Mouse (Mus musculus): ENCODE results near the gene Carmil2. TPM values are rescaled to one million over a fixed set of nuclear protein-coding genes. Genes with fewer than 3 reads are reported as not detected.

Gene Carmil2
- polyA plus RNA-seq, 1 experiment: 408 TPM

DNA sequence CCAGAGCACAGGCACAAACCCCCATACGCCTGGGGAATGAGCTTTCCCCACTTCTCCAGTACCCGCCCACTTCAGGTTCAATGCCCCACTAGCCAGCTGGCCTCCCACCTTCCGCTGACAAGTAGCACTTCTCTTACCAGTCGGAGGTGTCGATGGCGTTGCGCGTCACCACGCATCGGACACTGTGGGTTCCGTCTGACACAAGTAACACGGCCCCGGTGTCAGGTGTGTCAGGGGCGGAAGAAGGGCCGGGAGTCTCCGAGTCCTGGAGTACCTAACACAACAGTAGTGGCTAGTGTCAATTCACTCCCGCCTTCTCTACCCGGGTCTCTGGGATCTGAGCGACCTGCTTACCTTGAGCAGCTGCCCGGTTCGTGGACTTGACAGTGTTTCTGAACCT lies 14.5 kb downstream of the Carmil2 start:
- H3K4me3 ChIP-seq (ENCODE audit: control insufficient read depth, insufficient read depth, low read length): peak overlapping the region; percentile 88
- H3K4me1 ChIP-seq (replicated peaks; ENCODE audit: control insufficient read depth, insufficient read depth, low read length): peaks cover 20% of the 10 kb centered on the region
- TF ChIP-seq CTCF (IDR thresholded peaks at IDR 0.05; ENCODE audit: borderline replicate concordance, control insufficient read depth, extremely low read depth, insufficient read depth, low read length, poor library complexity): no peak; the same call in 1 of the 2 replicates
- TF ChIP-seq POLR2A (IDR thresholded peaks at IDR 0.05; ENCODE audit: control insufficient read depth, extremely low read depth, insufficient read depth, low read length, poor library complexity): no peak
- whole genome bisulfite sequencing: under 1% methylated on average over 21 of the region's 21 CpGs
- no peak for DNase-seq
- H3K27me3 ChIP-seq (ENCODE audit: control insufficient read depth, insufficient read depth, low read length): no peaks in the 10 kb centered on the region
- peaks cover 28% of the 10 kb centered on the region for H3K36me3 ChIP-seq (ENCODE audit: control insufficient read depth, insufficient read depth, low read length)
- peak overlapping the region; percentile 1; the same call in 1 of the 2 replicates for H3K27ac ChIP-seq (ENCODE audit: control insufficient read depth, insufficient read depth, low read length)

DNA sequence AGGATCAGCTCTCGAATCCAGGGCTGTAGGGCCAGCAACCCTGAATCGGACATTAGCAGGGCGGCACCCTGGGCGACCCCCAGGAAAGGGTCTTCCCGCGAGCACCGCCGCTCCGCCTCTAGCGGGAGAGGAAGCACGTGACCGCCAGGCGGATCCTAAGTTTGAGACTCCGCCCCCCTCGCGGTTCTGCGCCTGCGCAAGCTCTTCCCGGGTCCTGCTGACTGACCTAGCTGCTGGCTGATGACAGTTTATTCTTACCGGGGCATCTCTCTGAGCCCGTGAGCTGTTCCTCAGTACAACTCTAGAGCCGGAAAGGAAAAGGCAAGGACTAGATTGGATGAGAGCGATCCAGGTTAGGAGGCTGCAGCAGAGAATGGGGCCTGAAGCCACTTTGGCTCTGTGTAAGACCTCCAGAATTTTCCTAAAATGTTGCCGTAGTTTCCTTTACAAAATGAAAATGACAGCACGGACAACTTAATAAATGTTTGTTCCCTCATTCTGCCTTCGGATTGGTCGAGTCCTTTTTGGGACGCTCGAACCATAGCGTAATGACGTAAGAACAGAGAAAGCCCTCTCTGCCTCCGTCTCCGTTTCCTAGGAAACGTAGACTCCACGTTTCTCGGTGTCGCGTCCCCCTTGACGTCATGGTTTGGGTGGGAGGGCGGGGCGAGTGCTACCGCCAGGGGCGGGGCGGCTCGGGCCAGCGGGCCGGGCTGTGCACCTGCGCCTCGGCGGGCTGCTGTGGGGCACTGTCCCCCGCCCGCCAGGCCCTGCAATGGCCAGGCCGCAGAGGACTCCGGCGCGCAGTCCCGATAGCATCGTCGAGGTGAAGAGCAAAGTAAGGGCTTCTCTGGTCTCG lies 15.1 kb downstream of the Carmil2 start, which contains the start of the genes Acd and Pard6a:
Gene Acd (minus strand): TSS at position 137 of the 859 bp plus-strand sequence.
Gene Pard6a (plus strand): TSS at position 183 of the 859 bp plus-strand sequence.
- H3K27me3 ChIP-seq (ENCODE audit: control insufficient read depth, insufficient read depth, low read length): no peaks in the 10 kb centered on the region
- TF ChIP-seq POLR2A (IDR thresholded peaks at IDR 0.05; ENCODE audit: control insufficient read depth, extremely low read depth, insufficient read depth, low read length, poor library complexity) (0 out of 2 replicates have a peak, but pooled peaks have one; percentile 32), CTCF (IDR thresholded peaks at IDR 0.05; ENCODE audit: borderline replicate concordance, control insufficient read depth, extremely low read depth, insufficient read depth, low read length, poor library complexity) (peak; percentile 19; the same call in 1 of the 2 replicates)
- peak within 1 kb of the TSS; percentile 88 for H3K4me3 ChIP-seq (ENCODE audit: control insufficient read depth, insufficient read depth, low read length)
- peak; percentile 97 for DNase-seq
- WGBS: under 1% methylated on average over 60 of the region's 60 CpGs
- peaks cover 21% of the 10 kb centered on the region for H3K36me3 ChIP-seq (ENCODE audit: control insufficient read depth, insufficient read depth, low read length)
- peak within 1 kb of the TSS; percentile 89 for H3K27ac ChIP-seq (ENCODE audit: control insufficient read depth, insufficient read depth, low read length)
- H3K4me1 ChIP-seq (replicated peaks; ENCODE audit: control insufficient read depth, insufficient read depth, low read length): peaks cover 20% of the 10 kb centered on the region

GRCm38 (mm10) chr8:105702001-105702401 lies 15.9 kb downstream of the Carmil2 start:
- DNase-seq: no peak
- Histone ChIP-seq H3K4me1 (replicated peaks; ENCODE audit: control insufficient read depth, insufficient read depth, low read length) (peaks cover 24% of the 10 kb centered on the region), H3K27ac (ENCODE audit: control insufficient read depth, insufficient read depth, low read length) (0 out of 2 replicates have a peak overlapping the region, but pooled peaks have one; percentile 6), H3K36me3 (ENCODE audit: control insufficient read depth, insufficient read depth, low read length) (peaks cover 13% of the 10 kb centered on the region), H3K4me3 (ENCODE audit: control insufficient read depth, insufficient read depth, low read length) (peak overlapping the region; percentile 49), H3K27me3 (ENCODE audit: control insufficient read depth, insufficient read depth, low read length) (no peaks in the 10 kb centered on the region)
- 90% methylated on average over 18 of the region's 18 CpGs for WGBS
- TF ChIP-seq CTCF (IDR thresholded peaks at IDR 0.05; ENCODE audit: borderline replicate concordance, control insufficient read depth, extremely low read depth, insufficient read depth, low read length, poor library complexity) (no peak), POLR2A (IDR thresholded peaks at IDR 0.05; ENCODE audit: control insufficient read depth, extremely low read depth, insufficient read depth, low read length, poor library complexity) (no peak)

DNA sequence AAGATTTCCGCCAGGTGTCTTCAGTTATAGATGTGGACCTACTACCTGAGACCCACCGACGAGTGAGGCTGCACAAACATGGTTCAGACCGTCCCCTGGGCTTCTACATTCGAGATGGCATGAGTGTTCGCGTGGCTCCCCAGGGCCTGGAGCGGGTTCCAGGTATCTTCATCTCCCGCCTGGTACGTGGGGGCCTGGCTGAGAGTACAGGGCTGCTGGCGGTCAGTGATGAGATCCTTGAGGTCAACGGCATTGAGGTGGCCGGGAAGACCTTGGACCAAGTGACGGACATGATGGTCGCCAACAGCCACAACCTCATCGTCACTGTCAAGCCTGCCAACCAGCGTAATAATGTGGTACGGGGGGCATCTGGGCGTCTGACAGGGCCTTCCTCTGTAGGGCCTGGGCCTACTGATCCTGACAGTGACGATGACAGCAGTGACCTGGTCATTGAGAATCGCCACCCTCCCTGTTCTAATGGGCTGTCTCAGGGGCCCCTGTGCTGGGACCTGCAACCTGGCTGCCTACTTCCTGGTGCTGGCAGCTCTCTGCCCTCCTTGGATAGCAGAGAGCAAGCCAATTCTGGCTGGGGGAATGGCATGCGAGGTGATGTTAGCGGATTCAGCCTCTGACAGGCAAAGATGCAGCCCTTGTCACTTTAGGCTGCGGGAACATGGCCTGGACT lies 16.8 kb downstream of the Carmil2 start:
- Histone ChIP-seq H3K27ac (ENCODE audit: control insufficient read depth, insufficient read depth, low read length) (no peak overlapping the region), H3K4me3 (ENCODE audit: control insufficient read depth, insufficient read depth, low read length) (no peak overlapping the region), H3K27me3 (ENCODE audit: control insufficient read depth, insufficient read depth, low read length) (no peaks in the 10 kb centered on the region), H3K36me3 (ENCODE audit: control insufficient read depth, insufficient read depth, low read length) (peaks cover 4% of the 10 kb centered on the region; the same call in 1 of the 2 replicates), H3K4me1 (replicated peaks; ENCODE audit: control insufficient read depth, insufficient read depth, low read length) (peaks cover 29% of the 10 kb centered on the region)
- 96% methylated on average over 24 of the region's 24 CpGs for WGBS
- TF ChIP-seq CTCF (IDR thresholded peaks at IDR 0.05; ENCODE audit: borderline replicate concordance, control insufficient read depth, extremely low read depth, insufficient read depth, low read length, poor library complexity) (no peak), POLR2A (IDR thresholded peaks at IDR 0.05; ENCODE audit: control insufficient read depth, extremely low read depth, insufficient read depth, low read length, poor library complexity) (no peak)
- no peak for DNase-seq

DNA sequence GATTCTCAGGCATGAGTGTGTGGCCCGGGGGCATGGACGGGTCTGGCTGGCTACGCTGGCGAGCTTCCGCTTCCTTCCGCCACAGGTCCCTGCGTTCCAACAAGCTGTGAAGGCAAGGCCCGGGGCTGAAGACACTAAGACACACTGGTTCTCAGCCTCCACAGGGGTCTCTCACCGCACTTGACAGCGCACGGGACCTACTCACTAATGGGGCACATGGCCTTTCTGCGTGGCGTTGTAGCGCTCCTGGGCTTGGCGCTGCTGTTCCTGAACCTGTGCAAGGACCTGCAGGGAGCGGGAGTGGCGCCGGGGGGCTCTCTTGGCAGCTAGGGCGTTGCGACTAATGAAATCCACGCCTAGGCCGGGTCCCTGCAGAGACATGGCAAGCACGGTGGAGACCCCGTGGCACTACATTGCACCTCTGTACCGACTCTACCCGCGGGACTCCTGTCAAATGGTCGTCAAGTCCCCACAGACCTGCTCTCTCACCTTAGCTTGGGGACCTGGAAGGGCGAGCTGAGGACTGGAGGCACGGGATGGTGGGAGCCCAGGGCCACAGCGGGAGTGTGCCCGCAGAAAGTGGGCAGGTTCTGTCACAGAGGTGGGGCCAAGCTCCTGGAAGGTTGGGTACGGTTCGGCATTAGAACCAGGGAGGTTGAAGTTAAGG lies 18.2 kb downstream of the Carmil2 start:
- 98% methylated on average over 34 of the region's 34 CpGs for WGBS
- Histone ChIP-seq H3K4me1 (replicated peaks; ENCODE audit: control insufficient read depth, insufficient read depth, low read length) (peaks cover 29% of the 10 kb centered on the region), H3K4me3 (ENCODE audit: control insufficient read depth, insufficient read depth, low read length) (no peak overlapping the region), H3K27me3 (ENCODE audit: control insufficient read depth, insufficient read depth, low read length) (no peaks in the 10 kb centered on the region), H3K27ac (ENCODE audit: control insufficient read depth, insufficient read depth, low read length) (no peak overlapping the region), H3K36me3 (ENCODE audit: control insufficient read depth, insufficient read depth, low read length) (no peaks in the 10 kb centered on the region; the same call in 1 of the 2 replicates)
- no peak for DNase-seq
- TF ChIP-seq POLR2A (IDR thresholded peaks at IDR 0.05; ENCODE audit: control insufficient read depth, extremely low read depth, insufficient read depth, low read length, poor library complexity) (no peak), CTCF (IDR thresholded peaks at IDR 0.05; ENCODE audit: borderline replicate concordance, control insufficient read depth, extremely low read depth, insufficient read depth, low read length, poor library complexity) (no peak)

GRCm38 (mm10) chr8:105704955-105705354 lies 18.9 kb downstream of the Carmil2 start:
- WGBS: 96% methylated on average over 6 of the region's 6 CpGs
- no peak for DNase-seq
- H3K27ac ChIP-seq (ENCODE audit: control insufficient read depth, insufficient read depth, low read length): no peak overlapping the region

More at GRCm38 (mm10) chr8:105704955-105705354, 18.9 kb downstream of the Carmil2 start:
- no peak overlapping the region for H3K4me3 ChIP-seq (ENCODE audit: control insufficient read depth, insufficient read depth, low read length)
- peaks cover 22% of the 10 kb centered on the region for H3K4me1 ChIP-seq (replicated peaks; ENCODE audit: control insufficient read depth, insufficient read depth, low read length)
- TF ChIP-seq POLR2A (IDR thresholded peaks at IDR 0.05; ENCODE audit: control insufficient read depth, extremely low read depth, insufficient read depth, low read length, poor library complexity) (no peak), CTCF (IDR thresholded peaks at IDR 0.05; ENCODE audit: borderline replicate concordance, control insufficient read depth, extremely low read depth, insufficient read depth, low read length, poor library complexity) (no peak)
- no peaks in the 10 kb centered on the region; the same call in 1 of the 2 replicates for H3K36me3 ChIP-seq (ENCODE audit: control insufficient read depth, insufficient read depth, low read length)
- H3K27me3 ChIP-seq (ENCODE audit: control insufficient read depth, insufficient read depth, low read length): no peaks in the 10 kb centered on the region
